Mouse (Mus musculus): Measurements from ENCODE around the gene Pard3b. TPM values are rescaled to one million over a fixed set of nuclear protein-coding genes. Genes with fewer than 3 reads are reported as not detected.

Gene Pard3b
- polyA plus RNA-seq, 1 experiment, result 3.0 TPM

- peaks cover 2% of the 10 kb centered on the region; the same call in 1 of the 2 replicates for H3K4me1 ChIP-seq (ENCODE audit: control insufficient read depth, insufficient read depth, insufficient read length, low read length)
- H3K4me3 ChIP-seq (ENCODE audit: insufficient read depth, low read depth, low read length), result no peak overlapping the region
- H3K27ac ChIP-seq (replicated peaks; ENCODE audit: low read depth, low read length), result no peak overlapping the region
These were observed 637.8 kb downstream of the Pard3b start for GRCm38 (mm10) chr1:62276466-62276865.

GRCm38 (mm10) chr1:62278586-62278985, 640.0 kb downstream of the Pard3b start:
- H3K4me3 ChIP-seq (ENCODE audit: insufficient read depth, low read depth, low read length), result no peak overlapping the region
- H3K27ac ChIP-seq (replicated peaks; ENCODE audit: low read depth, low read length), result no peak overlapping the region
- no peaks in the 10 kb centered on the region for H3K4me1 ChIP-seq (ENCODE audit: control insufficient read depth, insufficient read depth, insufficient read length, low read length)

- H3K4me1 ChIP-seq (ENCODE audit: control insufficient read depth, insufficient read depth, insufficient read length, low read length), result no peaks in the 10 kb centered on the region
- H3K27ac ChIP-seq (replicated peaks; ENCODE audit: low read depth, low read length), result no peak overlapping the region
- H3K4me3 ChIP-seq (ENCODE audit: insufficient read depth, low read depth, low read length), result no peak overlapping the region
These were observed 642.0 kb downstream of the Pard3b start for GRCm38 (mm10) chr1:62280586-62280985.

GRCm38 (mm10) chr1:62282835-62283234, 644.2 kb downstream of the Pard3b start:
- Histone ChIP-seq H3K4me1 (ENCODE audit: control insufficient read depth, insufficient read depth, insufficient read length, low read length) (no peaks in the 10 kb centered on the region), H3K4me3 (ENCODE audit: insufficient read depth, low read depth, low read length) (no peak overlapping the region), H3K27ac (replicated peaks; ENCODE audit: low read depth, low read length) (no peak overlapping the region)

GRCm38 (mm10) chr1:62283624-62284023, 645.0 kb downstream of the Pard3b start:
- H3K27ac ChIP-seq (replicated peaks; ENCODE audit: low read depth, low read length), result no peak overlapping the region
- no peaks in the 10 kb centered on the region for H3K4me1 ChIP-seq (ENCODE audit: control insufficient read depth, insufficient read depth, insufficient read length, low read length)
- no peak overlapping the region for H3K4me3 ChIP-seq (ENCODE audit: insufficient read depth, low read depth, low read length)

GRCm38 (mm10) chr1:62309376-62309775, 670.8 kb downstream of the Pard3b start:
- no peak overlapping the region for H3K27ac ChIP-seq (replicated peaks; ENCODE audit: low read depth, low read length)
- no peak overlapping the region for H3K4me3 ChIP-seq (ENCODE audit: insufficient read depth, low read depth, low read length)
- H3K4me1 ChIP-seq (ENCODE audit: control insufficient read depth, insufficient read depth, insufficient read length, low read length), result no peaks in the 10 kb centered on the region

- Histone ChIP-seq H3K4me1 (ENCODE audit: control insufficient read depth, insufficient read depth, insufficient read length, low read length) (peaks cover 5% of the 10 kb centered on the region; the same call in 1 of the 2 replicates), H3K27ac (replicated peaks; ENCODE audit: low read depth, low read length) (no peak overlapping the region), H3K4me3 (ENCODE audit: insufficient read depth, low read depth, low read length) (no peak overlapping the region)
These were observed 686.6 kb downstream of the Pard3b start for GRCm38 (mm10) chr1:62325237-62325636.

GRCm38 (mm10) chr1:62327743-62328142, 689.1 kb downstream of the Pard3b start:
- Histone ChIP-seq H3K27ac (replicated peaks; ENCODE audit: low read depth, low read length) (peak overlapping the region; percentile 29; the same call in 1 of the 2 replicates), H3K4me3 (ENCODE audit: insufficient read depth, low read depth, low read length) (no peak overlapping the region), H3K4me1 (ENCODE audit: control insufficient read depth, insufficient read depth, insufficient read length, low read length) (peaks cover 5% of the 10 kb centered on the region; the same call in 1 of the 2 replicates)

- H3K4me3 ChIP-seq (ENCODE audit: insufficient read depth, low read depth, low read length), result no peak overlapping the region
- peaks cover 5% of the 10 kb centered on the region; the same call in 1 of the 2 replicates for H3K4me1 ChIP-seq (ENCODE audit: control insufficient read depth, insufficient read depth, insufficient read length, low read length)
- H3K27ac ChIP-seq (replicated peaks; ENCODE audit: low read depth, low read length), result peak overlapping the region; percentile 63
These were observed 690.2 kb downstream of the Pard3b start for GRCm38 (mm10) chr1:62328808-62329207.

GRCm38 (mm10) chr1:62333016-62333415, 694.4 kb downstream of the Pard3b start:
- peaks cover 2% of the 10 kb centered on the region; the same call in 1 of the 2 replicates for H3K4me1 ChIP-seq (ENCODE audit: control insufficient read depth, insufficient read depth, insufficient read length, low read length)
- no peak overlapping the region for H3K4me3 ChIP-seq (ENCODE audit: insufficient read depth, low read depth, low read length)
- no peak overlapping the region for H3K27ac ChIP-seq (replicated peaks; ENCODE audit: low read depth, low read length)

GRCm38 (mm10) chr1:62334196-62334595, 695.6 kb downstream of the Pard3b start:
- H3K4me3 ChIP-seq (ENCODE audit: insufficient read depth, low read depth, low read length), result no peak overlapping the region
- H3K27ac ChIP-seq (replicated peaks; ENCODE audit: low read depth, low read length), result no peak overlapping the region
- H3K4me1 ChIP-seq (ENCODE audit: control insufficient read depth, insufficient read depth, insufficient read length, low read length), result no peaks in the 10 kb centered on the region

GRCm38 (mm10) chr1:62340261-62340660, 701.6 kb downstream of the Pard3b start:
- peaks cover 2% of the 10 kb centered on the region; the same call in 1 of the 2 replicates for H3K4me1 ChIP-seq (ENCODE audit: control insufficient read depth, insufficient read depth, insufficient read length, low read length)
- H3K27ac ChIP-seq (replicated peaks; ENCODE audit: low read depth, low read length), result no peak overlapping the region
- no peak overlapping the region for H3K4me3 ChIP-seq (ENCODE audit: insufficient read depth, low read depth, low read length)

GRCm38 (mm10) chr1:62344286-62344685, 705.7 kb downstream of the Pard3b start:
- Histone ChIP-seq H3K27ac (replicated peaks; ENCODE audit: low read depth, low read length) (no peak overlapping the region), H3K4me1 (ENCODE audit: control insufficient read depth, insufficient read depth, insufficient read length, low read length) (peaks cover 2% of the 10 kb centered on the region; the same call in 1 of the 2 replicates), H3K4me3 (ENCODE audit: insufficient read depth, low read depth, low read length) (no peak overlapping the region)

- Histone ChIP-seq H3K4me1 (ENCODE audit: control insufficient read depth, insufficient read depth, insufficient read length, low read length) (no peaks in the 10 kb centered on the region; the same call in 1 of the 2 replicates), H3K4me3 (ENCODE audit: insufficient read depth, low read depth, low read length) (no peak overlapping the region), H3K27ac (replicated peaks; ENCODE audit: low read depth, low read length) (no peak overlapping the region)
These were observed 709.7 kb downstream of the Pard3b start for GRCm38 (mm10) chr1:62348371-62348770.

- H3K27ac ChIP-seq (replicated peaks; ENCODE audit: low read depth, low read length), result no peak overlapping the region
- no peak overlapping the region for H3K4me3 ChIP-seq (ENCODE audit: insufficient read depth, low read depth, low read length)
- H3K4me1 ChIP-seq (ENCODE audit: control insufficient read depth, insufficient read depth, insufficient read length, low read length), result no peaks in the 10 kb centered on the region
These were observed 716.9 kb downstream of the Pard3b start for GRCm38 (mm10) chr1:62355496-62355895.

- Histone ChIP-seq H3K27ac (replicated peaks; ENCODE audit: low read depth, low read length) (no peak overlapping the region), H3K4me1 (ENCODE audit: control insufficient read depth, insufficient read depth, insufficient read length, low read length) (no peaks in the 10 kb centered on the region), H3K4me3 (ENCODE audit: insufficient read depth, low read depth, low read length) (no peak overlapping the region)
These were observed 735.9 kb downstream of the Pard3b start for GRCm38 (mm10) chr1:62374427-62375050.

All from brown adipose tissue, adult 24 weeks (tissue).